Mouse (Mus musculus) frontal cortex, adult (tissue): ENCODE measurements around the gene Ciita.

Experiments
- ATAC-seq: cut with Nextera tagmentation; 2 replicates; pipeline ENCODE4 v1.9.2; 2017; ENCODE audit warnings: mild to moderate bottlenecking, moderate library complexity, mixed read lengths; ENCODE audit not compliant: low TSS enrichment

The Ciita gene

GRCm38 (mm10) chr16:10479857-10480256 is at the start of gene Ciita:
Ciita (plus strand) TSS chr16:10480059.
- ATAC-seq = no peak

GRCm38 (mm10) chr16:10431911-10432310 is 47.9 kb upstream of the Ciita start:
- ATAC-seq = no peak

GRCm38 (mm10) chr16:10432387-10432786 is 47.5 kb upstream of the Ciita start:
- peak; percentile 81 for ATAC-seq

GRCm38 (mm10) chr16:10433344-10433743 is 46.5 kb upstream of the Ciita start:
- ATAC-seq = no peak

- no peak for ATAC-seq
Measured at GRCm38 (mm10) chr16:10436166-10436565, 43.7 kb upstream of the Ciita start.

- ATAC-seq = no peak
Measured at GRCm38 (mm10) chr16:10438055-10438454, 41.8 kb upstream of the Ciita start.

- ATAC-seq = no peak
Measured at GRCm38 (mm10) chr16:10441328-10441727, 38.5 kb upstream of the Ciita start.

GRCm38 (mm10) chr16:10441761-10442160 is 38.1 kb upstream of the Ciita start:
- no peak for ATAC-seq

- no peak for ATAC-seq
Measured at GRCm38 (mm10) chr16:10443723-10444122, 36.1 kb upstream of the Ciita start.

- ATAC-seq = peak; percentile 83
Measured at GRCm38 (mm10) chr16:10446573-10447263, 33.1 kb upstream of the Ciita start.

GRCm38 (mm10) chr16:10447264-10447594 is 32.6 kb upstream of the Ciita start, which contains the start of gene Tvp23a:
Tvp23a (minus strand) TSS chr16:10447362.
- ATAC-seq = peak; percentile 99

GRCm38 (mm10) chr16:10447781-10448180 is 32.1 kb upstream of the Ciita start:
- no peak for ATAC-seq

- no peak for ATAC-seq
Measured at GRCm38 (mm10) chr16:10448931-10449330, 30.9 kb upstream of the Ciita start.

- ATAC-seq = no peak
Measured at GRCm38 (mm10) chr16:10451906-10452305, 28.0 kb upstream of the Ciita start.

GRCm38 (mm10) chr16:10452445-10452896 is 27.4 kb upstream of the Ciita start:
- no peak for ATAC-seq

GRCm38 (mm10) chr16:10453872-10454582 is 25.8 kb upstream of the Ciita start:
- no peak for ATAC-seq

GRCm38 (mm10) chr16:10454583-10454974 is 25.3 kb upstream of the Ciita start:
- no peak for ATAC-seq

GRCm38 (mm10) chr16:10460188-10460587 is 19.7 kb upstream of the Ciita start:
- ATAC-seq = no peak

- ATAC-seq = no peak
Measured at GRCm38 (mm10) chr16:10461178-10461577, 18.7 kb upstream of the Ciita start.

GRCm38 (mm10) chr16:10465011-10465681 is 14.7 kb upstream of the Ciita start:
- ATAC-seq = no peak

- ATAC-seq = no peak
Measured at GRCm38 (mm10) chr16:10467391-10468107, 12.3 kb upstream of the Ciita start.

- ATAC-seq = no peak
Measured at GRCm38 (mm10) chr16:10468201-10468600, 11.7 kb upstream of the Ciita start.
